ENCODE assay signal across 22 mouse cellular contexts in genomic region chr11:98846865-98847604, GRCm38 (mm10). TPM values are rescaled to one million over a fixed set of nuclear protein-coding genes. Genes with fewer than 3 reads are reported as not detected.
DNase-seq lines count a peak whose midpoint lies in the region; ATAC-seq and TF ChIP-seq lines count a peak whose summit lies in the region.
"Had no signal": no experiment of that assay in that cellular context is flagged by ENCODE, and none has a peak within 500 bp of the region (broad histone marks: within the 10 kb centered on the region; RNA-seq: fewer than 3 reads in every experiment).

No protein-coding gene starts in this region.

- no peaks in the 10 kb centered on the region; the same call in 1 of the 2 replicates for H3K4me1 ChIP-seq in lung, postnatal 0 days (ENCODE audit: insufficient read depth, low read depth, low read length)

- no peak overlapping the region for H3K27ac ChIP-seq in lung, postnatal 0 days (ENCODE audit: low read length)
- H3K27ac ChIP-seq: forebrain, embryonic 15.5 days; heart, adult 2 months; heart, embryonic 15.5 days; hindbrain, embryonic 13.5 days; hindbrain, postnatal 0 days; intestine, embryonic 15.5 days had no signal

- no peak for TF ChIP-seq CTCF in lung, postnatal 0 days (IDR thresholded peaks at IDR 0.05)

- no peak for DNase-seq in frontal cortex, postnatal 36 days (ENCODE audit: low spot score in 2 of 2)
- DNase-seq in lung, postnatal 0 days (ENCODE audit: low spot score) = no peak
- no peak for DNase-seq in lung, postnatal 4 days
- DNase-seq in R1 (ENCODE audit: low read depth, low spot score) = peak; percentile 71
- no peak for DNase-seq in ovary, postnatal 10 days (ENCODE audit: low spot score)
- DNase-seq in left cerebral cortex, adult 11 months (ENCODE audit: low spot score) = no peak
- DNase-seq: adrenal gland, adult 8-10 months; adrenal gland, postnatal 36 days; cerebellum, adult 11 months; cerebellum, adult 8-10 months; cerebellum, postnatal 36 days; gastrocnemius, postnatal 14 days; heart, adult 2 months; heart, postnatal 14 days had no signal

- no peaks in the 10 kb centered on the region for H3K36me3 ChIP-seq in lung, postnatal 0 days (ENCODE audit: insufficient read depth, low read length)
- H3K36me3 ChIP-seq: forebrain, embryonic 15.5 days; heart, embryonic 15.5 days; intestine, embryonic 15.5 days had no signal

- H3K9ac ChIP-seq in lung, postnatal 0 days (replicated peaks; ENCODE audit: low read depth) = no peak overlapping the region
- H3K9ac ChIP-seq: forebrain, embryonic 15.5 days; heart, embryonic 15.5 days; hindbrain, embryonic 13.5 days; intestine, embryonic 15.5 days had no signal

- ATAC-seq in frontal cortex, adult (ENCODE audit: low TSS enrichment) = peak; percentile 26; the same call in 1 of the 2 replicates
- ATAC-seq in lung, postnatal 0 days = 0 out of 2 replicates have a peak, but pooled peaks have one; percentile 34
- ATAC-seq: forebrain, embryonic 15.5 days; hindbrain, postnatal 0 days; intestine, embryonic 15.5 days; Patski had no signal

- no peak overlapping the region for H3K4me2 ChIP-seq in lung, postnatal 0 days (replicated peaks; ENCODE audit: low read depth, low read length)
- H3K4me2 ChIP-seq: forebrain, embryonic 15.5 days; heart, embryonic 11.5 days; heart, embryonic 15.5 days; hindbrain, embryonic 13.5 days; intestine, embryonic 15.5 days had no signal

- 52% methylated on average over 19 of the region's 19 CpGs for WGBS in lung, postnatal 0 days

- no peaks in the 10 kb centered on the region for H3K27me3 ChIP-seq in lung, postnatal 0 days (replicated peaks; ENCODE audit: insufficient read depth, low read length)
- H3K27me3 ChIP-seq: forebrain, embryonic 15.5 days; heart, embryonic 15.5 days; intestine, embryonic 15.5 days; Patski had no signal

- no peaks in the 10 kb centered on the region for H3K9me3 ChIP-seq in lung, postnatal 0 days (ENCODE audit: low read length)
- H3K9me3 ChIP-seq: forebrain, embryonic 15.5 days; heart, embryonic 15.5 days; hindbrain, embryonic 13.5 days; intestine, embryonic 15.5 days had no signal

- no peak overlapping the region for H3K4me3 ChIP-seq in lung, postnatal 0 days (ENCODE audit: low read depth, low read length)
- H3K4me3 ChIP-seq: forebrain, embryonic 15.5 days; heart, adult 2 months; heart, embryonic 15.5 days; hindbrain, embryonic 13.5 days; intestine, embryonic 15.5 days had no signal

- no peak for TF ChIP-seq EP300 in lung, postnatal 0 days (IDR thresholded peaks at IDR 0.05)

RNA-seq across cellular contexts. Expression of gene Rapgefl1, which starts 10.4 kb away (rescaled TPM):
- 1.1 and 1.5 TPM in 2 replicates for polyA plus RNA-seq in lung, postnatal 0 days (2015; fragmentation: Nextera tagmentation; extraction: Ambion mirVana)

RNA-seq across cellular contexts. Expression of gene Wipf2, which starts 16.4 kb away (rescaled TPM):
- 4.0 and 4.1 TPM in 2 replicates for polyA plus RNA-seq in lung, postnatal 0 days (2015; fragmentation: Nextera tagmentation; extraction: Ambion mirVana)

RNA-seq across cellular contexts. Expression of gene Casc3, which starts 42.3 kb away (rescaled TPM):
- 22.7 and 22.9 TPM in 2 replicates for polyA plus RNA-seq in lung, postnatal 0 days (2015; fragmentation: Nextera tagmentation; extraction: Ambion mirVana)

RNA-seq across cellular contexts. Expression of gene Msl1, which starts 51.7 kb away (rescaled TPM):
- 16.3 and 21.3 TPM in 2 replicates for polyA plus RNA-seq in lung, postnatal 0 days (2015; fragmentation: Nextera tagmentation; extraction: Ambion mirVana)
